Mouse (Mus musculus) neural tube, embryonic 13.5 days (tissue): ENCODE measurements around the gene Trim30b. TPM values are rescaled to one million over a fixed set of nuclear protein-coding genes. Genes with fewer than 3 reads are reported as not detected.
"Not testable (repeated sequence)": the region's sequence is repeated elsewhere in the genome, so short reads cannot be mapped to it uniquely, and the experiment has no call there.

Source experiments
- ATAC-seq: fragments of 200-750 bp; cut with Nextera tagmentation; 2 replicates; pipeline ENCODE4 v1.8.0; 2017; ENCODE audit warnings: low read depth, mild to moderate bottlenecking, moderate TSS enrichment, moderate library complexity
- H3K27ac ChIP-seq: fragments of 300-500 bp; sonication (generic); replicated peaks from 2 replicates; pipeline ENCODE4 v1.5.1; 2015; ENCODE audit warnings: moderate library complexity, mild to moderate bottlenecking, inconsistent platforms
- H3K27me3 ChIP-seq: fragments of 300-500 bp; sonication (generic); 2 replicates; pipeline ENCODE4 v1.6.1; 2015; ENCODE audit warnings: mild to moderate bottlenecking, inconsistent platforms
- H3K36me3 ChIP-seq: fragments of 300-500 bp; sonication (generic); 2 replicates; pipeline ENCODE4 v1.6.1; 2015; ENCODE audit warnings: mild to moderate bottlenecking, inconsistent platforms
- H3K4me1 ChIP-seq: fragments of 300-500 bp; sonication (generic); replicated peaks from 2 replicates; pipeline ENCODE4 v1.6.1; 2015; ENCODE audit warnings: inconsistent platforms
- H3K4me2 ChIP-seq: fragments of 300-500 bp; sonication (generic); 2 replicates; pipeline ENCODE4 v1.6.1; 2015; ENCODE audit warnings: inconsistent platforms, mild to moderate bottlenecking, moderate library complexity
- H3K4me3 ChIP-seq: fragments of 300-500 bp; sonication (generic); 2 replicates; pipeline ENCODE4 v1.5.1; 2015; ENCODE audit warnings: mild to moderate bottlenecking, inconsistent platforms
- H3K9ac ChIP-seq: fragments of 300-500 bp; sonication (generic); 2 replicates; pipeline ENCODE4 v1.6.1; 2015; ENCODE audit warnings: moderate library complexity, mild to moderate bottlenecking, inconsistent platforms
- H3K9me3 ChIP-seq: fragments of 300-500 bp; sonication (generic); 2 replicates; pipeline ENCODE4 v1.6.1; 2016; ENCODE audit warnings: inconsistent platforms
- WGBS: fragments of 180-500 bp; shearing (Covaris S2); methylation state at CpG from one replicate; pipeline ENCODE4 v1.1.7; 2015; 5-methylcytosine and 5-hydroxymethylcytosine counted together
- polyA plus RNA-seq: library from polyadenylated mRNA; unstranded; fragments of >200 nt; fragmentation: Nextera tagmentation; extraction: Ambion mirVana; gene quantifications from 2 replicates; pipeline ENCODE4 v1.2.1, GENCODE M21; 2015

Trim30b gene
- polyA plus RNA-seq, 1 experiment from 2014 or later, result not detected

GRCm38 (mm10) chr7:104322028-104322427, 47.7 kb downstream of the Trim30b start:
- no peak overlapping the region for H3K4me2 ChIP-seq
- H3K9ac ChIP-seq, result no peak overlapping the region
- ATAC-seq, result no peak
- no peaks in the 10 kb centered on the region for H3K4me1 ChIP-seq
- no peaks in the 10 kb centered on the region for H3K9me3 ChIP-seq
- H3K27ac ChIP-seq, result no peak overlapping the region
- 88% methylated on average over 9 of the region's 9 CpGs for WGBS
- no peaks in the 10 kb centered on the region for H3K36me3 ChIP-seq
- no peak overlapping the region for H3K4me3 ChIP-seq
- H3K27me3 ChIP-seq, result no peaks in the 10 kb centered on the region

GRCm38 (mm10) chr7:104315369-104316080, 54.2 kb downstream of the Trim30b start, which contains the start of gene Trim12a:
Trim12a (minus strand) TSS chr7:104315466.
- H3K4me2 ChIP-seq, result peak within 1 kb of the TSS; percentile 38
- not testable (repeated sequence) for H3K27me3 ChIP-seq, H3K9me3 ChIP-seq, H3K9ac ChIP-seq, H3K36me3 ChIP-seq, H3K27ac ChIP-seq, H3K4me1 ChIP-seq, ATAC-seq
- WGBS, result 31% methylated on average over 4 of the region's 4 CpGs
- peak within 1 kb of the TSS; percentile 31 for H3K4me3 ChIP-seq

- WGBS, result 19% methylated on average over 15 of the region's 15 CpGs
- Histone ChIP-seq H3K9me3 (no peaks in the 10 kb centered on the region), H3K4me3 (peak overlapping the region; percentile 31), H3K27ac (no peak overlapping the region), H3K4me1 (no peaks in the 10 kb centered on the region; the same call in 1 of the 2 replicates), H3K36me3 (no peaks in the 10 kb centered on the region), H3K27me3 (no peaks in the 10 kb centered on the region), H3K9ac (no peak overlapping the region), H3K4me2 (peak overlapping the region; percentile 38)
- ATAC-seq, result no peak
These were observed 54.8 kb downstream of the Trim30b start for GRCm38 (mm10) chr7:104314796-104315353.

Other genes starting within 250 kb of the Trim30b start
- gene Ubqln5, start 240.1 kb downstream of the Trim30b start, polyA plus RNA-seq, result not detected in 2 replicates
- gene Olfr643, start 232.5 kb downstream of the Trim30b start, polyA plus RNA-seq, result not detected in 2 replicates
- not detected in 2 replicates for gene Ubqln3, start 226.6 kb downstream of the Trim30b start, polyA plus RNA-seq
- gene Ubqlnl, start 219.3 kb downstream of the Trim30b start, polyA plus RNA-seq, result not detected in 2 replicates
- gene Olfm5, start 205.1 kb downstream of the Trim30b start, polyA plus RNA-seq, result not detected in 2 replicates
- 0.23 and 0.25 TPM in 2 replicates for gene Olfr648, start 186.5 kb downstream of the Trim30b start, polyA plus RNA-seq
- gene Olfr649, start 173.9 kb downstream of the Trim30b start, polyA plus RNA-seq, result not detected in 2 replicates
- gene Trim6, start 151.1 kb downstream of the Trim30b start, polyA plus RNA-seq, result 0.47 and 0.83 TPM in 2 replicates
- 0.84 TPM in 2 replicates for gene Trim34a, start 125.4 kb downstream of the Trim30b start, polyA plus RNA-seq
- 0.08 and 0.14 TPM in 2 replicates for gene Trim5, start 81.8 kb downstream of the Trim30b start, polyA plus RNA-seq
- 2.3 and 3.1 TPM in 2 replicates for gene Trim12a, start 54.4 kb downstream of the Trim30b start, polyA plus RNA-seq
- not detected in 2 replicates for gene Trim34b, start 40.4 kb downstream of the Trim30b start, polyA plus RNA-seq
- gene Trim12c, start 16.5 kb downstream of the Trim30b start, polyA plus RNA-seq, result 1.2 and 1.4 TPM in 2 replicates
- gene Trim30c, start 31.0 kb upstream of the Trim30b start, polyA plus RNA-seq, result 0.25 TPM in 1 of 2 replicates, not detected in the other
- gene Trim30a, start 95.3 kb upstream of the Trim30b start, polyA plus RNA-seq, result 0.92 and 0.93 TPM in 2 replicates
- 0.08 and 0.28 TPM in 2 replicates for gene Trim30d, start 138.0 kb upstream of the Trim30b start, polyA plus RNA-seq
- not detected in 2 replicates for gene Olfr651, start 180.2 kb upstream of the Trim30b start, polyA plus RNA-seq
- gene Olfr652, start 191.0 kb upstream of the Trim30b start, polyA plus RNA-seq, result not detected in 2 replicates
- not detected in 2 replicates for gene Olfr653, start 207.4 kb upstream of the Trim30b start, polyA plus RNA-seq
- not detected in 2 replicates for gene Olfr654, start 217.1 kb upstream of the Trim30b start, polyA plus RNA-seq
- gene Olfr655, start 231.9 kb upstream of the Trim30b start, polyA plus RNA-seq, result not detected in 2 replicates
- not detected in 2 replicates for gene Olfr656, start 244.1 kb upstream of the Trim30b start, polyA plus RNA-seq